Mouse (Mus musculus): ENCODE data around the gene 1700066M21Rik. TPM values are rescaled to one million over a fixed set of nuclear protein-coding genes. Genes with fewer than 3 reads are reported as not detected.

1700066M21Rik gene
- polyA plus RNA-seq, 1 experiment from 2014 or later, result 11.2 TPM

GRCm38 (mm10) chr1:57400877-57401276 lies 23.5 kb downstream of the 1700066M21Rik start:
- Histone ChIP-seq H3K9me3 (replicated peaks) (no peaks in the 10 kb centered on the region), H3K4me1 (peaks cover 11% of the 10 kb centered on the region), H3K36me3 (peaks cover 45% of the 10 kb centered on the region), H3K4me3 (no peak overlapping the region), H3K9ac (no peak overlapping the region), H3K27me3 (replicated peaks) (no peaks in the 10 kb centered on the region), H3K27ac (no peak overlapping the region), H3K4me2 (no peak overlapping the region)
- WGBS (ENCODE audit: insufficient replicate concordance), result 83% methylated on average over 2 of the region's 2 CpGs
- ATAC-seq, result no peak

DNA sequence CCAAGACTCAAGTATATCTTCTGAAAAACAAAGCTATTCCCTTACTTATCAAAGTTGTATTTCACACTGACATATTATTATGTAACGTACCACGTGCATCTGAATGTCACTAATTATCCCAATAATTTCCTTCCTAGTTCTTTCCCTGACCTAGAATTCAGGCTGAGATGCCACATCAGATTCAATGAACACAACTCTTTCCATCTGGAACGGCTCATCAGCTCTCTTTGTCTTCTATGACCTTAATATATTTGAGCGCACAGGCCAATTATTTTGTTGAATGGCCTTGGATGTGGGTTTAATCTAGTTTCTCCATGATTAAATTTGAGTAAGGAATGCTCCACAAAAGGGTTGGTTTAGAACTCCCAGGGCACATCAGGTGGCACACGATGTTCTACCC lies 24.7 kb downstream of the 1700066M21Rik start:
- H3K4me2 ChIP-seq, result no peak overlapping the region
- no peaks in the 10 kb centered on the region for H3K27me3 ChIP-seq (replicated peaks)
- no peak overlapping the region for H3K27ac ChIP-seq
- H3K9ac ChIP-seq, result no peak overlapping the region
- no peaks in the 10 kb centered on the region for H3K9me3 ChIP-seq (replicated peaks)
- no peak overlapping the region for H3K4me3 ChIP-seq
- WGBS (ENCODE audit: insufficient replicate concordance), result 81% methylated on average over 5 of the region's 5 CpGs
- peaks cover 36% of the 10 kb centered on the region for H3K36me3 ChIP-seq
- H3K4me1 ChIP-seq, result peaks cover 12% of the 10 kb centered on the region
- ATAC-seq, result no peak

GRCm38 (mm10) chr1:57406187-57407151 lies 29.0 kb downstream of the 1700066M21Rik start, which contains the start of the genes Maip1 and Tyw5:
Maip1 (plus strand) TSS chr1:57406328.
Tyw5 (minus strand) TSS chr1:57407101.
- Histone ChIP-seq H3K9ac (peak within 1 kb of the TSS; percentile 89), H3K27ac (peak within 1 kb of the TSS; percentile 86), H3K27me3 (replicated peaks) (no peaks in the 10 kb centered on the region), H3K4me3 (peak within 1 kb of the TSS; percentile 88), H3K36me3 (peaks cover 15% of the 10 kb centered on the region), H3K4me1 (peaks cover 33% of the 10 kb centered on the region), H3K4me2 (peak within 1 kb of the TSS; percentile 82), H3K9me3 (replicated peaks) (no peaks in the 10 kb centered on the region)
- ATAC-seq, result peak; percentile 87
- WGBS (ENCODE audit: insufficient replicate concordance), result under 1% methylated on average over 72 of the region's 72 CpGs

DNA sequence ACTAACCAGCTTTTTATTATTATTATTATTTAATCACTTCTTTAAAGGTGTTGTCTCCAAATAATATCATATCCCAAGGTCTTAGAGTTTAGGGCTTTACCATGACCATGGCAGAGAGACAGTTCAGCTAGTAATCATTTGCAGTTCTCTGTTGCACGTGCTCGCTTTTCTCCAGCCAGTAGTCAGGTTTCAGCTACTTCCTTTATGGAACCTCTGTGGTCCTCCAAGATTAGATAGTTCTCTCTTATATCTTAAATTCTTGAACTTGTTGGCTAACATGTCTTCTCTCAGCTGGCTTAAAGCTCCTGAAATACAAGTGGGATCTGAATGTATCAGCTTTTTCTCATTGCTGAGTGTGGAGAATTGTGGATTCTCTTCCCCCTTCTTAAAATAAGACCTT lies 31.6 kb downstream of the 1700066M21Rik start:
- no peak overlapping the region for H3K27ac ChIP-seq
- H3K9me3 ChIP-seq (replicated peaks), result no peaks in the 10 kb centered on the region
- peak overlapping the region; percentile 82; the same call in 1 of the 2 replicates for H3K4me2 ChIP-seq
- peaks cover 33% of the 10 kb centered on the region for H3K4me1 ChIP-seq
- H3K9ac ChIP-seq, result no peak overlapping the region
- WGBS (ENCODE audit: insufficient replicate concordance), result 66% methylated on average over 2 of the region's 2 CpGs
- no peak overlapping the region for H3K4me3 ChIP-seq
- no peak for ATAC-seq
- H3K27me3 ChIP-seq (replicated peaks), result no peaks in the 10 kb centered on the region
- H3K36me3 ChIP-seq, result peaks cover 40% of the 10 kb centered on the region

- WGBS (ENCODE audit: insufficient replicate concordance), result 66% methylated on average over 2 of the region's 2 CpGs
Measured at GRCm38 (mm10) chr1:57413397-57413796, 36.0 kb downstream of the 1700066M21Rik start.

DNA sequence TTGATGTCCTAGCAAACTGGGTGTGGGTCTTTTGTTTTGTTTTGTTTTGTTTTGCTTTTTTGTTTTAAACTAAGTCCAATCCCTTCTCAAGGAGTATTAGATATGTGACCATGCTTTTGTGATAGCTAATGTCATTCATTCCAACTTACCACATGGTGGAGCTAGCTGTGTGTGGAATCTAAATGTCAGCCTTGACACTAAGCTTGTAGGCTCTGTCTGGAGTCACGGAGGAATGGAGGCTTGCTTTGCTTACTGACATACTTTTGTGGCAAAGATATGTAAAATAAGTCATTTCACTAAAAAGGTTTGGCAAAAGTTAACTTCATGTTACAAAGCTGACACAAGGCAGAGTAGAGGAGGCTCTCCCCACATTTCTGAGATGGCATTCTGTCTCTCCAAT lies 46.3 kb downstream of the 1700066M21Rik start:
- Histone ChIP-seq H3K27me3 (replicated peaks) (no peaks in the 10 kb centered on the region), H3K9me3 (replicated peaks) (no peaks in the 10 kb centered on the region), H3K9ac (no peak overlapping the region), H3K27ac (no peak overlapping the region), H3K4me2 (no peak overlapping the region), H3K4me3 (no peak overlapping the region), H3K36me3 (no peaks in the 10 kb centered on the region), H3K4me1 (peaks cover 3% of the 10 kb centered on the region; the same call in 1 of the 2 replicates)
- WGBS (ENCODE audit: insufficient replicate concordance), result 18% methylated on average over 1 of the region's 1 CpGs
- no peak for ATAC-seq

More at GRCm38 (mm10) chr1:57413397-57413796, 36.0 kb downstream of the 1700066M21Rik start:
- ATAC-seq, result no peak
- Histone ChIP-seq H3K27me3 (replicated peaks) (no peaks in the 10 kb centered on the region), H3K27ac (no peak overlapping the region), H3K9me3 (replicated peaks) (no peaks in the 10 kb centered on the region), H3K4me1 (peaks cover 9% of the 10 kb centered on the region), H3K9ac (no peak overlapping the region), H3K4me3 (no peak overlapping the region), H3K36me3 (peaks cover 60% of the 10 kb centered on the region), H3K4me2 (no peak overlapping the region)

DNA sequence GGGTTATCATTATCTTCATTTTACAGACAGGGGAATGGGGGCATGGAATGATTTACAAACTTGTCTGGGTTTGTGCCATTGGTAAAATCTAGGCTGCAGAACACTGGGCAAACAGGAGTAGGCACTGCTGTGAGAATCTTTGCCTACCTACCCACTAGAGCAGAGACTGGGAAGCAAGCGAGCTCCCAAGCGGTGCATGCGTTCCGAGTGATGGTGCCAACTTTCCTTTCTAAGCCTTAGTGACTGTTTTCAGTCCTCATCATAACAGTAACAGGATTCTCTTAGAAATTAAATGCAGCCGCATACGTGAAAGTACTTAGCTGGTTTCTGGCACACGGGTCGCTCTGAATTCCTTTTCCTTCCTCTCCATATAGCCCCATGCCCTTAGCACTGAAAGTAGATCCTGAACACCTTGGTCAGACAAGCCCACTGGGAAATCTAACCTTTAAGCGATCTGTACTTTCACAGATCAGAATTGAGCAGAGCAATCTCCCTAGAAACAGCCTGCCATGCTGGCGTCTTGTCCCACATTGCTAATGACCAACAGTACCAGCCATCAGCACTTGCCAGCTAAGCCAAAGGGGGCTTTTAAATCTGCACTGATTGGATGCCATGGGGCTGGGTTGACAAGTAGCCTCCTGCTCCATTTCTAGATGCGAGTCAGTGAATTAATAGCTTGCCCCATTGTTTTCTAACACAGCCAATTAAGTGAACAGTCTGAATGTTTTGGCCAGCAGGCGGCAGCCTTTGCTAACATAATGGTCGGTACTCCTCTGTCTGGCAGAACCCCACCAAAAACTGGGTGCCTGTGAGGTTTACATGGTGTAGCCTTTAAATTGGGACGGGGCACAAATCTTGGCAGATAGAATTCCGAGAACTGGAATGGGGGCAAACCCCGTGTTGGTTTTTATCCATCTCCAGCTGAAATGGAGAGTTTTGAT lies 51.2 kb downstream of the 1700066M21Rik start:
- no peak for ATAC-seq
- 48% methylated on average over 16 of the region's 16 CpGs for WGBS (ENCODE audit: insufficient replicate concordance)
- H3K4me1 ChIP-seq, result no peaks in the 10 kb centered on the region
- H3K4me2 ChIP-seq, result no peak overlapping the region
- no peak overlapping the region for H3K27ac ChIP-seq
- no peaks in the 10 kb centered on the region for H3K36me3 ChIP-seq
- H3K9ac ChIP-seq, result no peak overlapping the region
- no peaks in the 10 kb centered on the region; the same call in 1 of the 2 replicates for H3K27me3 ChIP-seq (replicated peaks)
- no peak overlapping the region for H3K4me3 ChIP-seq
- H3K9me3 ChIP-seq (replicated peaks), result no peaks in the 10 kb centered on the region

GRCm38 (mm10) chr1:57429786-57430483 lies 52.5 kb downstream of the 1700066M21Rik start:
- ATAC-seq, result no peak
- 12% methylated on average over 12 of the region's 12 CpGs for WGBS (ENCODE audit: insufficient replicate concordance)
- Histone ChIP-seq H3K36me3 (no peaks in the 10 kb centered on the region), H3K27me3 (replicated peaks) (no peaks in the 10 kb centered on the region; the same call in 1 of the 2 replicates), H3K4me1 (no peaks in the 10 kb centered on the region), H3K4me2 (peak overlapping the region; percentile 11; the same call in 1 of the 2 replicates), H3K27ac (no peak overlapping the region), H3K4me3 (no peak overlapping the region), H3K9ac (no peak overlapping the region), H3K9me3 (replicated peaks) (no peaks in the 10 kb centered on the region)

GRCm38 (mm10) chr1:57433141-57433540 lies 55.7 kb downstream of the 1700066M21Rik start:
- Histone ChIP-seq H3K9me3 (replicated peaks) (no peaks in the 10 kb centered on the region), H3K4me3 (no peak overlapping the region), H3K27me3 (replicated peaks) (peaks cover 3% of the 10 kb centered on the region; the same call in 1 of the 2 replicates), H3K9ac (no peak overlapping the region), H3K36me3 (no peaks in the 10 kb centered on the region), H3K4me1 (peaks cover 15% of the 10 kb centered on the region), H3K27ac (no peak overlapping the region), H3K4me2 (no peak overlapping the region)
- no peak for ATAC-seq
- 71% methylated on average over 7 of the region's 7 CpGs for WGBS (ENCODE audit: insufficient replicate concordance)

Data from liver, embryonic 12.5 days (tissue).